Mouse (Mus musculus) gastrocnemius, postnatal 14 days (tissue): ENCODE data around the gene Hoxd10. TPM values are rescaled to one million over a fixed set of nuclear protein-coding genes. Genes with fewer than 3 reads are reported as not detected.

Source experiments
- DNase-seq: peaks from one replicate; pipeline ENCODE4 v3.0.0; 2021; ENCODE audit warnings: mixed read lengths
- intact Hi-C: fragments of 180-260 bp; cut with DNase I; formaldehyde crosslinking; loops from one replicate; pipeline ENCODE4 v1.15.1; 2025; ENCODE audit warnings: low total_unique reads
- total RNA-seq, 2 experiments: library from RNA; stranded (reverse); gene quantifications; 2 replicates each; pipeline ENCODE4 v1.2.3; 2021

Gene Hoxd10
- total RNA-seq, 2 experiments from 2014 or later: 4.4 to 4.5 TPM

DNA sequence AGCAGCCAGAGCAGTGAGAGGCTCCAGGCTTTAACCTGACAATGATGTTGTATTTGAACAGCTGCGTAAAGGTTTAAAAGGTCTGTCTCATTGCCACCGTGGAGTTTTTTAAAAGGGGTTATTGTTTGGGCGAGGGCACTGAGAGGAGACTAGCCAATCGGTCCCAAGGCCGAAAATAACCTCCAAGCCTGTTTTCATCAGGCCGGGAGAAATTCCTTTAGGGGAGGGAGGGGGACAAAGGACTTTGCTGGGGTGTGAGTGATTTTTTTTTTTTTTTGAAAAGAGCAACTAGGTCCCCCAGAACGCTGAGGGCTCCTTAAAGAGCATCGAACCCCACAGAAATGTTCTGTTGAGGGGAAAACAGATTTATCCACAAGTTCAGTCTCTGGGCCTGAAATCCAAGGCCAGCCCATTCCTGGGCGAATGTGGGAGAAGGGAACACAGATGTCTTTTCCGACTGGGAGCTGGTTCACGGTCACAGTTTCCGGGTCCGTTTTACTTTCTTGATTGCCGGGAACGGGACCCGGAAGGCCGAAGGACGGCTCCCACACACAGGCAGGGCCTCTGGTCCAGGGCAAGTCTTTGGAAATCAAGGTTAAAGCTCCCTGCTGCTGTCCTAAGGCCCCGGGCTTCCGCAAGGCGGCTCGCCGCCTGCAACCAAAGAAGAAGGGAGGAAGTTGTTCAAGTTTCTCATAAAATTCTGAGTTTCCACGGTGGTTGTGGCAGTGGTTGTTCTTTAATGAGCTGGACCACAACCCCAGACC is 2.0 kb upstream of the Hoxd10 start:
- DNase-seq: no peak
- intact Hi-C loops: no loop called here

DNA sequence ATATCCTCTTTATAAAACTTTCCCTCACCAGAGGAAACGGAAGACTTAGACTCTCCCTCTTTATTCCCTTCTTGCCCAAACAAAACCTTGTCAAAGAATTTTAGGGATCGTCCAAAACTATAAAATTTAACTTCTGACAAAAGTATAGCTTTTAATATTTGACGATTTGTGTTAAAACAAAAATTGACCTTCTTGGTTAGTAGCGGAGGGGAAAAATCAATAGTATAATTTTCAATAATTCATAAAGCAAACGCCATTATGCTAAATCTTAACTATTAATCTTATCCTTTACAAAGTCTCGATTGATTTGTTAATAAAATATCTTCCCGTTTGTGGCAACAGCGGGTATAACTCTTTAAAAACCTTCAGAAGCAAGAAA is 1.4 kb upstream of the Hoxd10 start:
- intact Hi-C loops: no loop called here
- no peak for DNase-seq

DNA sequence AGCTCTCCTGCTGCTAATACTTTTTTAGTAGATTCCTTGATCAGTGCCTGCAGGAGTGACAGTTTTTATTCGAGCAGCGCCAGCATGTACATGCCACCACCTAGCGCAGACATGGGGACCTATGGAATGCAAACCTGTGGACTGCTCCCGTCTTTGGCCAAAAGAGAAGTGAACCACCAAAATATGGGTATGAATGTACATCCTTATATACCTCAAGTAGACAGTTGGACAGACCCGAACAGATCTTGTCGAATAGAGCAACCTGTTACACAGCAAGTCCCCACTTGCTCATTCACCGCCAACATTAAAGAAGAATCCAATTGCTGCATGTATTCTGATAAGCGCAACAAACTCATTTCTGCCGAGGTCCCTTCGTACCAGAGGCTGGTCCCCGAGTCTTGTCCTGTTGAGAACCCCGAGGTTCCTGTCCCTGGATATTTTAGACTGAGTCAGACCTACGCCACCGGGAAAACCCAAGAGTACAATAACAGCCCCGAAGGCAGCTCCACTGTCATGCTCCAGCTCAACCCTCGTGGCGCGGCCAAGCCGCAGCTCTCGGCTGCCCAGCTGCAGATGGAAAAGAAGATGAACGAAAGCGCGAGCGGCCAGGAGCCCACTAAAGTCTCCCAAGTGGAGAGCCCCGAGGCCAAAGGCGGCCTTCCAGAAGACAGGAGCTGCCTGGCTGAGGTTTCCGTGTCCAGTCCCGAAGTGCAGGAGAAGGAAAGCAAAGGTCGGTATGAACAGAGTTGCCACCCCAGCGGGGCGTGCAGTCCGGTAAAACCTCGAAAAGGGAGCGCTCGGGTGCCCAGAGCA is 477 bp downstream of the Hoxd10 start:
- no peak for DNase-seq
- intact Hi-C loops: no loop called here

DNA sequence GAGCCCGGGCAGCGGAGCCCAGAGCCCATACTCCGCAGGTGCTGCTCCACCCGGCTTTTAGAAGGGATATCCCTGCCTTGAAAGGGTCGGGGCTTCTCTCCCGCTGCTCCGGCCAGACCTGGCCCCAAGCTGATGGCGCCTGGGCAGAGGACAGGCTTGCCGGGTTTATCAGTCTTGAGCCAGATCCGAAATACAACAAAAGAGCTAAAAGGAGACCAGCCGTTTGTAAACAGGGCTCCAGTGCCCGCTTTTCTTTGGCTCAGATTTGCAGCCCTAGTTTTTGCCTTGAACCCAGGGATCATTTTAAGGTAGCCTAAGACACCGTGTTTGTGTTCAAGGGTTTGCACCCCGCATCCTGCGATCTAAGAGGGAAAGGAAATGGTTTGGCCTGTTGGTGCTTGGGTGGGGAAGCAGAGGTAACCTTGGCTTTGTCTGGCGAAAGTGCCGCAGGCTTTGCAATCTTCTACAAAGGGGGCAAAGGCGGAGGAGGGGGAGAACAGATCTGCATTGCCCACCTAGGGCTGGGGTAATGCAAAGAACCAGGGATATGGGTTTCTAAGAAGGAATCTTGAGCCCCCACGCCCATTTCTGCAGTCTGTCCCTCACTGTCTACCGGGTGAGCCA is 1.2 kb downstream of the Hoxd10 start:
- DNase-seq: no peak
- intact Hi-C loops: no loop called here

DNA sequence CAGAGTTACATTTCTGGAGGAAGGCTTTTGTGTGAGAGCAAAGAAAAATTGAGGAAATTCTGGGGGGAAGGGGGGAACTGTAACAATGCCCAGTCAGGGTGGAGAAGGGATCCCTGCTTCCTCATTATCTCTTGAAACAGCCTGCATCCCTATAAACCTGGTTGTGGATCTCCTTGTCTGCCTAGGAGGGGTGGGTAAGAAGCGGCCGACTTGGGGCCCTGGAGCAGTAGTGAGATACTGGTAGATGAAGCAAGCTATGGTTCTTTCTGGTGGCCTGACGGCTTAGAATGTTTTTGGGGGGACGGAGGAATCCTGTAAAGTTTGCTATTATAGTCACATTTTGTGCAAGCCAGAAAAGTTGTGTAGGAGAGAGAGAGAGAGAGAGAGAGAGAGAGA is 1.7 kb downstream of the Hoxd10 start:
- intact Hi-C loops: no loop called here

DNA sequence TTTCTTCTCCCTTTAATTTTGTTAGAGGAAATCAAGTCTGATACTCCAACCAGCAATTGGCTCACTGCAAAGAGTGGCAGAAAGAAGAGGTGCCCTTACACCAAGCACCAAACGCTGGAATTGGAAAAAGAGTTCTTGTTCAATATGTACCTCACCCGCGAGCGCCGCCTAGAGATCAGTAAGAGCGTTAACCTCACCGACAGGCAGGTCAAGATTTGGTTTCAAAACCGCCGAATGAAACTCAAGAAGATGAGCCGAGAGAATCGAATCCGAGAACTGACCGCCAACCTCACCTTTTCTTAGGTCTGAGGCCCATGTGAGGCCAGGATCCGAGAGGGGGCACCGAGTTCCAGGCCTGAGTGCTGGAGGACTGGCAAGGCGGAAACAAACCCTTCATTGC is 2.3 kb downstream of the Hoxd10 start:
- intact Hi-C loops: no loop called here
- no peak for DNase-seq

More for the DNA sequence above, 1.7 kb downstream of the Hoxd10 start:
- DNase-seq: no peak

DNA sequence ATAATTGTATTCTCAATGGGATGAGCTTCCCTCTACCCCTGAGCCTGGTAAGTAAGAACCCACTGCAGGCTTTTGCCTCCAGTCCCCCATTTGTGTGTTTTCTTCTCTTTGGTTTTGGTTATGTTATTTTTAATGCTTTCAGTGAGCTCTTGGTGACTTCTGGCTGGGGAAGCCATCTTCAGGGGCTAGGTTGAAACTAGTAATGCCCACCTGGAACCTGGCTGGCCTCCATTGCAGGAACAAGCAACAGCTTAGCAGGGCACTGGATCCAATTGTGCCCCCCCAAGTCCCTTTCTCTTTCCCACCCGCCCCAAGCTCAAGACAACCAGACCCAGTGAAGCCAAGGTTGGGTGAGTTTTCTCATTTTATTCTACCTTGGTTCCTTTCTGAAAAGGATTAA is 3.7 kb downstream of the Hoxd10 start:
- no peak for DNase-seq
- intact Hi-C loops: no loop called here

DNA sequence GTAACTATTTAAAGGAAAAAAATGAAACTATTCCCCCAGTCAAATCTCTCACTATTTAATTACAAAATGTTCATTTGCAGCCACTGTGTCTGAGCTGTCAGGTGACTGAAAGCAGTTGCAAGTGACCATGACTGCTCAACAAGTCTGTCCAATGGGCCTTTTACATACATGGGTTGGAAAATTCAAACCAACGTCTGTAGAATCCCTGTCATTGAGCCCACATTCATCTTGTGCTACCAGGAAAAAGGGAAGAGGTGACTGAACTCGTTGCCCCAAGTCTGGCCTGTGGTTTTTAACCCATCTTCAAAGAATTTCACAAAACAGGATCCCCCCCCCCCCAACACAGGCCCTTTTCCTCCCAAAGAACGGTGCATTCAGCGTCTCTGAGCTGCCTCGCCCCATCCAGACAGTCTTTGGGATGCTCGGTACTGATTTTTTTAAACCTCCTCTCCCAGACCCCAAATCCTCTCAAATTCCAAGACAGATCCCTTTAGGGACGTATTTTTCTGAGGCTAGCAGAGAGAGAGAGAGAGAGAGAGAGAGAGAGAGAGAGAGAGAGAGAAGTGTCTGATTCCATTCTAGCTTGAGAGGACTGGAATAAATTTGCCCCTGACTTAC is 4.2 kb downstream of the Hoxd10 start:
- DNase-seq: no peak
- intact Hi-C loops: no loop called here

DNA sequence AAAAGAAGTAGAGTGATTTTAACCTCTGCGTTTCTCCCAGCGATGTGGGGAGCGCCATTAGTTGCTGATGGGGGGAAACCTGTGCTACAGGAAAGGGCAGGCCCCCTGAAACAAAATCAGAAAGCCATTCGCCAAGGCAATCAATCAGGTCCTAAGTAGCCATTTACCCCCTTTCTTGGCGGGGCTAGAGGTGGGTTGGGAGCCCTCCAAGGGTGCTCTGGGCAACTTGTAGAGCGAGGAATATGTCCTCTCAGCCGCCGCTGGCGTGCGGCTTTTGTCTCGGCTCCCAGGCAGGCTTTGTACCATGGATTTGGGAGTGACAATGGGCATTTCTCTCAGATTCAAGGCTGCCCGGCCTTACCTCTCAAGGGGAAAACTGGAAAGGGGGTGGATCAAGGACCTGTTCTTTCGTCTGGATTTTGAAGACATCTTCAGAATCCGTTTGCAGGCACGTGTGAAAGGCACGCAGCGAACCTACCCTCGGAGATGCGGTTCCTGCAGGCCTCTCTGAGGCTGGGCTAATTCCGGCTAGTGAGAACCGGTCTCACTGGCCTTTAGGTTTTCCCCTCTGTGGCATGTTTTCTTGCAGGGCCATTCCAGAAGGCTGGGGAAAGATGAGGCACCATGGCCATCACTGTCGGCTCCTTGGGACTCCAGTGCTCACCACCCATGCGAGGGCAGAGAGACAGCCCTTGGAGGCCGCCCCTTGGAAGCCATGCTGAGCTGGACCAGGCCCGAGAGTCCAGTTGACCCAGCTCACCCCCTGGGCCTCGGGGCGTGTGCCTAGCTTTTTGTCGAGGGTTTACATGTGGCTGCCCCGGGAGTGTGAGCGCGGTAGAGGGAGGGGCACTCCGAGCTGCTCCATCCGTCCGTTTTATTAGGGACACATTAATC is 5.0 kb downstream of the Hoxd10 start:
- intact Hi-C loops: no loop called here
- DNase-seq: no peak

DNA sequence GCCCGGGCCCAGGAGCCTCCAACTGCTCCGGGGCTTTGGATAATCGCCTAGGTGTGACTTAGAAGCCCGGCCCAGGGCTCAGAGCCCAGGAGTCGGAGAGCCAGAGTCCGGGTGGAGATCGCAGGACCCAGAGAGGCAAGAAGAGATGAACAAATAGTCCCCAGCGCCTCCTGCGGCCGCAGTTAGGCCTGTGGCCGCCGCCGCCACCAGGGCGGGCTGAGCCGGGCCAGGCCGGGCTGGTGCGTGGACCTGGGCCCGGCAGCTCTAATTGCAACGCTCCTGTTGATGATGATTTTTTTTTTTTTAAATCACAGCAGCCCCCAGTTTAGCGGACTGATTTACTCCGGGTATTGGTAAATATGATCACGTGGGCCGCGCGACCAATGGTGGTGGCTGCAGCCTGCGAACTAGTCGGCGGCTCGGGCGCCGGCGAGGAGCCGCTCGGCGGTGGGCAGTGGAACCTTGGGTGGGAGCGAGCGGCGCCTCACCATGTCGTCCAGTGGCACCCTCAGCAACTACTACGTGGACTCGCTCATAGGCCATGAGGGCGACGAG is 5.9 kb downstream of the Hoxd10 start, which contains the start of gene Hoxd9:
Gene Hoxd9 (plus strand): TSS at position 161 of the 555 bp plus-strand sequence.
- DNase-seq: peak; percentile 77
- intact Hi-C loops: no loop called here

DNA sequence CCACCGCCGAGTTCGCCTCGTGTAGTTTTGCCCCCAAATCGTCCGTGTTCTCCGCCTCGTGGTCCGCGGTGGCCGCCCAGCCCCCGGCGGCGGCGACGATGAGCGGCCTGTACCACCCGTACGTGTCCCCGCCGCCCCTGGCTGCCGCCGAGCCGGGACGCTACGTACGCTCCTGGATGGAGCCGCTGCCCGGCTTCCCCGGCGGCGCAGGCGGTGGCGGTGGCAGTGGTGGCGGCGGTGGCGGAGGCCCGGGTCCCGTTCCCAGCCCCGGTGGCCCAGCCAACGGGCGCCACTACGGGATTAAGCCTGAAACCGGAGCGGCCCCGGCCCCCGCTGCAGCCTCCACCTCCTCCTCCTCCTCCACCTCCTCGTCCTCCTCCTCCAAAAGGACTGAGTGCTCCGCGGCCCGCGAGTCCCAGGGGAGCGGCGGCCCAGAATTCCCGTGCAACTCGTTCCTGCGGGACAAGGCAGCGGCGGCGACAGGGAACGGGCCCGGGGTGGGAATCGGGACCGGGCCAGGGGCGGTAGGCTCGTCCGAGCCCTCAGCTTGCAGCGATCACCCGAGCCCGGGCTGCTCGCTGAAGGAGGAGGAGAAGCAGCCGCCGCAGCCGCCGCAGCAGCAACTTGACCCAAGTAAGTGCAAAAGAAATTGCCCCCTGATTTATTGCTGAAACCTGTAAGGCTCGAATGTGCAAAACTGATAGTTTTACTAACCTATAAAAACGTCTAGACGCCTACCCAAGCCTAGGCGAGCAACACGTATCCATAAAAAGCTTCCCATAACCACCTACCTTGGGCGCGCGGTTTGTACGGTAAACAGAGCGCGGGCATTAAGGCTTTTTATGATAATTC is 6.7 kb downstream of the Hoxd10 start:
- DNase-seq: no peak
- intact Hi-C loops: no loop called here

DNA sequence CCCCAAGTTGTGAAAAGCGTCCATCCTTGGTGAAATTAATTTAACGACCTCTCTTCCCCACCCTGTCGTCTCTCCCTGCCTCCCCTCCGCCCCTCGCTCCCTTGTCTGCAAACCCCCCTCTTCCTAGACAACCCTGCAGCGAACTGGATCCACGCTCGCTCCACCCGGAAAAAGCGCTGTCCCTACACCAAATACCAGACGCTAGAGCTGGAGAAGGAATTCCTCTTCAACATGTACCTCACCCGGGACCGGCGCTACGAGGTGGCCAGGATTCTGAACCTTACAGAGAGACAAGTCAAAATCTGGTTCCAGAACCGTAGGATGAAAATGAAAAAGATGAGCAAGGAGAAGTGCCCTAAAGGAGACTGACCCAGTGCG is 7.3 kb downstream of the Hoxd10 start:
- intact Hi-C loops: no loop called here
- DNase-seq: no peak

DNA sequence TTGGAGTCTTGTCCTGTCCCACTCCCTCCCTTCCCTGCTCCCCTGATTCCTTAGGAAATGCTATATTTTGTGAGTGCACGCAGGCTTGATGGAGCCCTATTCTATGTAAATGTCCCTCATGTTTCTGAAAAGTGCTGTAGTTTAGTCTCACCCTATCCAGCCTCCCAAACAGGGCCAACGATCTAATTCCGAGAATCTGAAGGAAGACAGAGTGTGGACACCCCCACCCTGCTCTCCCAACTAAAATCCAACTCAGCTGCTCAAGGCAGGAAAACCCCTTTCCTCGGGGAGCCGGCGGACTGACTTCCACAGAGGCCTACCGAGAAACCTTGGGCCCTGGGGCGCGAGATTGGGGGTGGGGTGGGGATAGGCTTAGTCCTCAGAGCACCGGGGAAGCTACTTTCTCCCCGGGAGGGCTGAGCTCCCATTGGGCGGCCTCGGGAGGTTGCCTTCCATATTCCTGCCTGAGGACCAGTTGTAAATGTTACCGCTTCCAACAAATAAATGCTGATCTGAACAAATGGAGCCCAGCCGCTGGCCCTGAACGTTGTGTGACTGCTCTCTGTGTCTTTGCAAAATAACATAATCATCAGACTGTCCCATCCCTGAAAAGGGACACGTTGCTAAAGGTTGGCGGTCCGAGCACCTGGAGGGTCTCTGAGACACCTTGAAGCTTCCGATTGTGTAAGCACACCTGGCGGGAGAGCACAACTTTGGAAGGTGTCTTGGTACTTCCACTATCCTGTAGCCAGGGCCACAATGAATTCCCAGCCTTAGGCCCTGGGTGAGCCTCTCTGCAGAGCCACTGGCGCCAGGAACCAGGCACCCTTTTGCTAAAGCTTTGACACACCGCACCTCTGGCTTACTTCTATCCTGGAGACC is 8.2 kb downstream of the Hoxd10 start:
- intact Hi-C loops: loop anchor here (5.0 kb wide), 3 partner anchors 267 to 612 kb away; no protein-coding TSS in a partner anchor
- DNase-seq: no peak

DNA sequence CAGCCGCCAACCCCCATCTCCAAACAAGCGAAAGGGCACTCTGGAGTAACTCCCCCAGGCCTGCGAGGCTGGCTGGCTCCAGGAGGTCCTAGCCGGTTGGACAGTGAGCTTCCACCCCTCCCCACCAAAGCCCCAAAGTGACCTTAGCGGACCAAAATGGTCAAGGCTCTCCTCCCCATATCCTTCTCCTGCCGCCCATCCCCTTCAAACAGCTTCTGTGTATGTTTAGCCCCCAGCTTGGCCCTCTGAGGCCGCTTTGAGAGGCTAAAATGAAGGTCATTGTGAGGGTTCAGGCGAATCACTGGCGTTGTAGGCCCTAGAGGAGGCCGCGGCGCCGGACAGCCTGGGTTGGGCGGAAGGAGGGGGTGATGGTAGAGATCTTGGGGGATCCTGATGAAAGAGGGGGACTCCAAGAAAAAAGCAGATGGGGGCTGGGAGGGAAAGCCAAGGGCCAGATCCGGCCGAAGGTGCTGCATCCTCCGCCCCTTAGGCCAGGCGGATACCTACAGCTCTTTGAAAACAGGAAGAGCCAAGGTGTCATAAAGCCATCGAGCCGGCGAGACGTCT is 8.9 kb downstream of the Hoxd10 start:
- no peak for DNase-seq
- intact Hi-C loops: loop anchor here (5.0 kb wide), 3 partner anchors 267 to 612 kb away; no protein-coding TSS in a partner anchor

DNA sequence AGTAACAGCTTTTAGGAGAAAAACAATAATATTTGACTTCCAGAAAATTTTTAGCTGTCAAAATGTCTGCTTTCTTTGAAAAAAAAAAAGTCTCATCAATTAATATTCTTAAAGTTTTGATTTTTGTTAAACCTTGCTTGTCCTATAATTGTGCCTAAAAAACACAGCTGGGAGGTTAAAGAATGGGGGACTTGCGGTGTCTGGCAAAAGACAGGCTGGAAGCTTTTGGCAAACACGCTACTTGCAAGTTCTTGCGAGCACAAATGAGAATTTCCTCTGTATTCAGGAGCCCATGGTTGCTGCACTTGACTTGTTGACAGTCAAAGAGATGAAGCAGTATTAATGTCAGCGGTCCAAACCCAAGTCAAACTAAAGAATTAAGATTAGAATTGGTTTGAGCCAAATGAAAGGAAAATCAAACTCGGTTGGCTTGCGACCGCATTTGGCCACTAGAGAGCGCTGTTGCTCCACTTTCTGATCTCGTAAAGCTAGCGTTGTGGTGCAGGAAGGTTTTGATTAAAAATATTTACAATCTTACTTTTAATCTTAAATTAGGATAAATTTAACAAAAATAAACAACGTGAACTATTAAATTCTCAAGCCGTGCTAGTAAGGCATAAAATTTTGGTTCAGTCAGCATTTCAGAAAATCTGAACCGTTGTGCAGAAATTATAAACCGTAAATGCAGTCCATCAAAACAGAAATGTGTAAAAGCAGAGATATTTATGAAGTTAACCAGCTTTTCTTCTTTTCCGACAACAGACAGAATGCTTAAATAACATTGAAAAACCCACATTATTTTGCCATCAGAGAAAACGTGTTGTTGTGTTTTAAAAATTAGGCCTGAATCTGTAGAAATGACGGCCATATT is 10.5 kb downstream of the Hoxd10 start:
- intact Hi-C loops: loop anchor here (5.0 kb wide), 3 partner anchors 265 to 610 kb away; no protein-coding TSS in a partner anchor
- DNase-seq: no peak
